Mouse (Mus musculus) adrenal gland, postnatal 4 days (tissue): Measurements from ENCODE around the gene Ppp1r21. TPM values are rescaled to one million over a fixed set of nuclear protein-coding genes. Genes with fewer than 3 reads are reported as not detected.

Source experiments
- DNase-seq, 2 experiments: peaks; one replicate each; pipeline ENCODE4 v3.0.0; 2021 to 2022; ENCODE audit warnings: low spot score in 2 of 2, mixed read lengths in 2 of 2
- total RNA-seq, 2 experiments: library from RNA; stranded (reverse); gene quantifications; 2 replicates each; pipeline ENCODE4 v1.2.3; 2021

Ppp1r21 gene
- total RNA-seq, 2 experiments from 2014 or later, result 43.9 to 49.9 TPM

DNA sequence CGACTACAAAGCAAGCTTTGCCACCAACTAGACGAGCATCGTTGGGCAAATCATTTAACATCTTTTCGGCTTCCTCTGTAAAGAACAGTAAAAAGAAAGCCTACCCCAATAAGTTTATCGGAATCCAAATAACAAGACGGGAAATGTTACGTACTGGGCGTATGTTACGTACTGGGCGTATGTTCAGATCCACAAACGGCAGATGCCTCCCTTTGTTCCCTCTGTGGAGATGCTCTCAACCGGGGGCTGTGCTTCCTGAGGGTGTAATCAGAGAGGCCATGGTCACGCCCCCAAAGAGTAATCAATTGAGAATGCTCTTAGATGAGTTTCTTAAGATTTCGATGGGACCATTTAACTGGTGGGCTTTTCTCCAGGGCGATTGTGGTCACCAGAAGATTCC, 79.4 kb downstream of the Ppp1r21 start:
- DNase-seq, result no peak

- no peak for DNase-seq
Observed at GRCm38 (mm10) chr17:88611057-88611456, 81.1 kb downstream of the Ppp1r21 start.

DNA sequence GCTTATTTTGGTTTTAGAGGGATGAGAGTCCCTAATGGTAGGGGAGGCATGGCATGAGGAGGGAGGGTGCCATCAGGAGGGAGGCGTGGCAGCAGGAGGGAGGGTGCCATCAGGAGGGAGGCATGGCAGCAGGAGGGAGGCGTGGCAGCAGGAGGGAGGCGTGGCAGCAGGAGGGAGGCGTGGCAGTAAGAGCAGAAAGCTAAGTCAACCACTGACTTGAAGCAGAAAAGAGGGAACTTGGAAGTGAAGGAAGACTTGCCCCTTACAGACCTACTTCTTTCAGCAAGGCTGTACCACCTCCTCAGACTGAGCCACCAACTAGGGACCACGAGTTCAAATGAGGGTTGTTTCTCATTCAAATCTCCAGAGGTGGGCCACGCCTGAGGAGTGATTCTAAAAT, 83.3 kb downstream of the Ppp1r21 start:
- no peak for DNase-seq

DNA sequence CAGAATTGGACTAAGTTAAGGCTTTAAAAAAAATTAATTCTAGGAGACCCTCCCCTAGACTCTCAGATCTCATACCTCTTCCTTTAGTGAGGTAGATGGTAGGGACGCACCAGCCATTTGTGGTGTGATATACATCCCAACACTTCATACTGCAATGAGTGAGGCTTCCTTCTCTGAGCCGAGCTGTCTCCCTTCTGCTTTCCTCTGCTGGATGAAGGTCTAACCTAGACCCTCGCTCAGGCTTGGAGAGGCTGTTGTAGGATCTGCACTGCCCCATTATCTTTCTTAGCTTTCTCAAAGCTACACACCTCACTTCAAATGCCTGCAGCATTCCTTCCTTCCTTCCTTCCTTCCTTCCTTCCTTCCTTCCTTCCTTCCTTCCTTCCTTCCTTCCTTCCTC, 83.8 kb downstream of the Ppp1r21 start:
- DNase-seq, result no peak

DNA sequence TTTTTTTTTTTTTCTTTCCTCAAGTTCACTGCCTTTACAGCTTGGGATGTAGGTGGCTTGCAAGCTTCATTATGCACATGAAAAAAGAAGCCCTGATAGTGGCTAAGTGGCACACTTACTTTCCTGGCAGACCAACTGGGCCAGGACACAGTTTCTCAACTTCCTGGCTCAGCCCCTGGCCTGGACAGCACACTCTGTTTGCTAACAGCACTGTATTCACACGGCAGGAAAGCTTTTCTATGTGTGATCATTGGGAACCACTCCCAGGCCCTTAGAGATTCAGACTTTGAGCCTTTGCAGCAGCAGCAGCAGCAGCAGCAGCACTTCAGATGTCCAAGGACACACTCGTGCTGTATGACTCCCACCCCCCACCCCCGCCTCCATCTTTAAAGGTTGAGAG, 84.3 kb downstream of the Ppp1r21 start:
- DNase-seq, result no peak

GRCm38 (mm10) chr17:88614733-88615132, 84.8 kb downstream of the Ppp1r21 start:
- no peak for DNase-seq

DNA sequence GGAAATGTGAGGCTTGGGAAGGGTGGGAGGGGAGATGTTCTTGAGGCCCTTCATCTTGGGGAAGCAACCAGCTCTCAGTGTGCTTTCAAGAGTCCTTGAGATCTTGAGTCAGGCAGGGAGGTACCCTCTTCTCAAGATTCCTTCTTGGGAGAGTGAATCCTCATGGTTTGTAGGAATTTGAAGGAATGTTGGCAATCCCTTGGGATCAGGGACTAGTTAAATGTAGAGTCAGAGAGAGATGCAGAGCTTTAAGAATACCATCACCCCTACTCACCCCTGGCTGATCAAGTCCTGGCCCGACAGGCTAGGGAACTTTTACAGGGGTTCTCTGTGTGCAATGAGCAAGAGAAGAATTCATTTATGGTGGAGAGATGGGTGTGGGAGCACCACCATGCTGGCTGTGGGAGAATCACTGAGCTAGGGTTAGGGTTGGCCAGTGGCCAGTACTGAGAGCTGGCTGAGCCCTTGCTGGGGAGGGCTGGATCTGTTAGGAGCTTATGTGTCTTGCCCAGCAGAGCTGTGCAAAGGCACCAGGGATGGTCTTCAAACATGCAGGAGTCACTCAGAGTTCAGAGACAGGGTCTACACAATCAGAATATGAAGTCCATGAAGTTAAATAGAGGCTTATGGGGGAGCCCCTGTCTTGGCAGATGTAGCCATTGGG, 85.7 kb downstream of the Ppp1r21 start:
- DNase-seq, result no peak

GRCm38 (mm10) chr17:88620935-88621334, 91.0 kb downstream of the Ppp1r21 start:
- no peak for DNase-seq

GRCm38 (mm10) chr17:88621374-88621773, 91.5 kb downstream of the Ppp1r21 start:
- no peak for DNase-seq

DNA sequence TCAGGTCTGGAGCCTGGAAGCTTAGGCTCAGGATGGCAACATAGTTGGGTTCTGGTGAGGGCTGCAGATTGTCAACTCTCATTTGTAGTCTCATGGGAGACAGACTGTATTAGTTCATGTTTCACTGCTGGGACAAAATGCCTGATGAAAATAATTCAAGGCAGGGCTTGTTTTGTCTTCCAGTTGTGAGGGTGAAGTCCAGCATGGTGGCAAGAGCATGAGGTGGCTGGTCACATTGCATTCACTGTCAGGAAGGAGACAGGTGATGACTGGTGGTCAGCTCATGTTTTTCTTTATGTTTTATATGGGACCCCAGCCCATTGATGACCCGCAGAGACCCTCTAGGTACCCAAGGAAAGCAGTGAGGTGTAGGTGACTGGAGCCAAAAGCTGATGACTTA, 92.8 kb downstream of the Ppp1r21 start:
- no peak for DNase-seq

- no peak for DNase-seq
Observed at GRCm38 (mm10) chr17:88624386-88624785, 94.5 kb downstream of the Ppp1r21 start.

- no peak for DNase-seq
Observed at GRCm38 (mm10) chr17:88625350-88625749, 95.4 kb downstream of the Ppp1r21 start.

GRCm38 (mm10) chr17:88625931-88626330, 96.0 kb downstream of the Ppp1r21 start:
- DNase-seq, result no peak

DNA sequence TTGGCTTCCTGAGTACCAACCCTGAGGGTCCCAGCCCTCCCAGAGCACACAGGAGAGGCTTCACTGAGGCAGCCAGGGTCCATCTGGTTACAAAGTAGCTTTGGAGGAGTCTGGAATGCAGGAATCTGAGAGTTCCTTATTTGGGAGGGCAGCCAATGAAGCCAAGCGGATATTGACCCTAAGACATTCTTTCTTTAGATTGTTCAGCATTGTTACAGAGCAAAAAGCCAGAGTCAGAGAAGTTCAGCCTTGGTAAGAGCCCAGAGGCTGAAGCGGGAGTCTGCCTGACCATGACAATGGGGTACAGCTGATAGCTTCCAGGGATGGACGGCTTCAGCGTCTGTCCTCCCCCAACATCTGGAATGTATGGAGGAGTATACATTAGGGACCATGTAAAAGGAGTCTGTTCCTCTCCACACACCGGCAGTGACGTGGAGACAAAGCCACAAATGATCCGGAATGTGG, 96.5 kb downstream of the Ppp1r21 start:
- no peak for DNase-seq

- no peak for DNase-seq
Observed at GRCm38 (mm10) chr17:88627150-88627549, 97.2 kb downstream of the Ppp1r21 start.

DNA sequence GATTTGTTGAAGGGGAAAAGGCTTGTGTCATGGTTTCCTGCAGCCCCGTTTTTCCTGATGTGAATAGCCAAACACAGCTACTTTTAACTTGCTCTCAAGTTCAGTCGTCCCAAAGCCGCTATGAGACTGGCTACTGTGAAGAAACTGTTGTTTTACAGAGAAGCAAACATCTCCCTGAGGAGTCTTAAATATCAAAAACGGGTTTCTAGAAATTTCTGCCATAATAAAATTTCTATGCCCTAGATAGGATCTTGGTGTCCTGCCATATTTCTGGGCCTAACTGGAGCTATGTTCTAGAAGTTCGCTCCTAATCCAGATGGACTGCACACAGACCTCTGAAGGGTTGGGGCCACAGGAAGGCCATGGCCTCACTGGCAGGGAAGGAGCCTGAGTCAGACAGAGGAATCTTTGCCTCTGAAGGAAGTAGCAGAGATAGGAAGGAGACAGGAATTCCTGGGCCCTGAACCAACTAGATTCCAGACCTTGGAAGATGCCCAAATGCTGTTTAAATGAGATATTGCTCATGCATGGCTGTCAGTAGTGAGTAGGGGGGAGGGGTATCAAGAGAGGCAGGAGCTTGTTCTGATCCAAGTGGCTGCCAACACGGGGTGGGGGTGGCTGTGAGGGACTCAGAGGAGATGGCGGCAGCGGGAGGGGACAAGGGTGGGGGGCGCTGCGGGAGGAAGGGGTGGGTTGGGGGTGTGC, 98.9 kb downstream of the Ppp1r21 start:
- DNase-seq, result peak in 1 of 2 experiments; percentile 35

DNA sequence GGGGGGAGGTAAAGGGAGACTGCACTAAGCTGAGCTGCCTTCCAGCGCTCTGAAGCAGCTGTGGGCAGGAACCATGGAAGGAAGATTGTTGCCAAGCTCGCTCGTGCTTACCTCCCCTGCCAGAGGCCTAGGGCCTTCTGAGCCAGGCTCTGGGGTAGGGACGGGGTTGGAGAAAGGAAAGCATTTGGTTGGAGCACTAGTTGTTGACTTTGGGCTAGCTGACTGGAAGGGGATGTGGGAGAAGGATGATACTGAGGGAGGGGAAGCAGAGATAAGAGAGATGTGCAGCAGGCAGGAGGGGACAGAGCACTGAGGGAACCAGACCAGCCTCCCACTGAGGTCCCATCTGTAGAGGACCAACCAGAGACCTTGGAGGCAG, 99.5 kb downstream of the Ppp1r21 start:
- no peak for DNase-seq

GRCm38 (mm10) chr17:88629931-88630553, 100.1 kb downstream of the Ppp1r21 start:
- DNase-seq, result no peak

DNA sequence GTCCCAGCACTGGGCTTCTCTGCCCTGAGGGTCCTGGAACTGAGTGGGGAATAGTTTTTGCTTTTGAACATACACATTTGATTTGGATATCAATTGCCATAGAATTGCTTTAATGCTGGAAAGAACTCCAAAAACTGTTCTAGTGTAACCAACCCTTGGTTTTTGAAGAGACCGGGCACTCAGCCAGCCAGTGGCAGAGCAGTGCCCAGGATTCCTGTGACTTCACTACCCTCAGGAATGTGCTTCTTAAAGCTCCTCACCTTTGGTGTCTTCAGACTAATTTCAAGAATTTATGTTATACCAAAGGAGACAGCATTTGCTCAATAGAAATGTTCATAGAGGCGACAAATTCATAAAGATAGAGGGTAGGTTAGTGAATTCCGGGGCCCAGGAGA, 100.6 kb downstream of the Ppp1r21 start:
- no peak for DNase-seq

- DNase-seq, result no peak
Observed at GRCm38 (mm10) chr17:88632631-88633030, 102.7 kb downstream of the Ppp1r21 start.

GRCm38 (mm10) chr17:88636076-88636475, 106.2 kb downstream of the Ppp1r21 start:
- DNase-seq, result no peak

DNA sequence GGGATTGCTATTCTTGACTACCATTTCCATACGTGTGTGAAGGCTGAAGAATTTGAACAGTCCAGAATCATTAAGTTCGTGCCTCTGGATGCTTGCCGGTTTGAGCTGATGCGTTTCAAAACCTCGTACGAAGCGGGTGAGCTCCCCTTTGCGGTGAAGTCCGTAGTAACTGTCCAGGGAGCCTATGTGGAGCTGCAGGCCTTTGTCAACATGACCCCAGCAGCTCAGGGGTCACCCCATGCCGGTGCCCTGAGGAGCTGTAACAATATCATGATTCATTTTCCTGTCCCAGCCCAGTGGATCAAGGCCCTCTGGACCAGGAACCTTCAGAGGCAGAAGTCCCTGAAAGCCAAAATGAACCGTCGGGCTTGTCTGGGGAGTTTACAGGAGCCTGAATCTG, 106.7 kb downstream of the Ppp1r21 start:
- no peak for DNase-seq
